Mouse (Mus musculus) lung, postnatal 0 days (tissue): Measurements from ENCODE around the gene Gtpbp1. TPM values are rescaled to one million over a fixed set of nuclear protein-coding genes. Genes with fewer than 3 reads are reported as not detected.
A peak's percentile ranks its signal among the peaks of the same experiment; 100 is the strongest.

Source experiments
- ATAC-seq: fragments of 200-750 bp; cut with Nextera tagmentation; 2 replicates; pipeline ENCODE4 v1.8.0; 2017; ENCODE audit warnings: moderate library complexity
- DNase-seq: peaks from one replicate; pipeline ENCODE4 v3.0.0-alpha.2; 2016; ENCODE audit warnings: low spot score
- H3K27ac ChIP-seq: fragments of 300-500 bp; sonication (generic); 2 replicates; pipeline ENCODE4 v1.5.1; 2014; ENCODE audit warnings: antibody characterized with exemption, mild to moderate bottlenecking, low read length, mixed read lengths
- H3K27me3 ChIP-seq: fragments of 300-500 bp; sonication (generic); replicated peaks from 2 replicates; pipeline ENCODE4 v1.6.1; 2014; ENCODE audit warnings: low read length, mixed read lengths; ENCODE audit not compliant: insufficient read depth
- H3K36me3 ChIP-seq: fragments of 300-500 bp; sonication (generic); 2 replicates; pipeline ENCODE4 v1.6.1; 2014; ENCODE audit warnings: low read length, mixed read lengths; ENCODE audit not compliant: insufficient read depth
- H3K4me1 ChIP-seq: fragments of 300-500 bp; sonication (generic); 2 replicates; pipeline ENCODE4 v1.6.1; 2014; ENCODE audit warnings: antibody characterized with exemption, low read depth, low read length, mixed read lengths; ENCODE audit not compliant: insufficient read depth
- H3K4me2 ChIP-seq: fragments of 300-500 bp; sonication (generic); replicated peaks from 2 replicates; pipeline ENCODE4 v1.6.1; 2014; ENCODE audit warnings: low read depth, mild to moderate bottlenecking, low read length, moderate library complexity, mixed read lengths
- H3K4me3 ChIP-seq: fragments of 300-500 bp; sonication (generic); 2 replicates; pipeline ENCODE4 v1.5.1; 2014; ENCODE audit warnings: low read depth, low read length
- H3K9ac ChIP-seq: fragments of 300-500 bp; sonication (generic); replicated peaks from 2 replicates; pipeline ENCODE4 v1.6.1; 2014; ENCODE audit warnings: low read depth, mild to moderate bottlenecking
- H3K9me3 ChIP-seq: fragments of 300-500 bp; sonication (generic); 2 replicates; pipeline ENCODE4 v1.6.1; 2016; ENCODE audit warnings: low read length, mixed read lengths
- CTCF ChIP-seq: IDR thresholded peaks from 2 replicates; pipeline ENCODE4 v1.5.1; 2016; ENCODE audit warnings: antibody characterized with exemption, mild to moderate bottlenecking
- EP300 ChIP-seq: IDR thresholded peaks from 2 replicates; pipeline ENCODE4 v1.6.1; 2016; ENCODE audit warnings: antibody characterized with exemption, mild to moderate bottlenecking, control low read depth
- WGBS: fragments of 180-500 bp; shearing (Covaris S2); extraction: QIAGEN DNeasy Blood & Tissue Kit; methylation state at CpG from one replicate; pipeline ENCODE4 v1.1.7; 2014; 5-methylcytosine and 5-hydroxymethylcytosine counted together
- polyA plus RNA-seq: library from polyadenylated mRNA; unstranded; fragments of >200 nt; fragmentation: Nextera tagmentation; extraction: Ambion mirVana; gene quantifications from 2 replicates; pipeline ENCODE4 v1.2.1, GENCODE M21; 2015

Gene Gtpbp1
- polyA plus RNA-seq, 1 experiment from 2014 or later, result 16.9 TPM

DNA sequence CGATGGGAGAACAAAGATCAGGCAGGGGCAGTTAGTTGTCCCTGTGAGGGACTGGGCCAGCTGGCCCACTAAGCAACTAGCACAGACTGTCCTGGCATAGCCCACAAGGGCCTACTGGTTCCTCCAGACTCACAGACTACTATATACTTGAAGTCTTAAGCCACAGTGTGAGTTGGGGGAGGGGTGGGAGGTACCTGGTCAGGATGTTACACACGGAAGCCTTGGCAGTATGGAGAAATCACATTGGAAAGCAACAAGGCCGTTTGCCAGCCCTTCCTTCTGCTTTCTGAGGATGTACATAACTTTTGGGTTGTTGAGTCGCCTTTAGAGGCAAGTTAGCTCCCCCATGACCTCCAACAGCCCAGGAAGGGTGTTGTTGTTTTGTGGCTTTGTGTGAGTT is 43.0 kb downstream of the Gtpbp1 start:
- Histone ChIP-seq H3K4me3 (no peak overlapping the region), H3K4me1 (no peaks in the 10 kb centered on the region), H3K9ac (no peak overlapping the region), H3K36me3 (peaks cover 39% of the 10 kb centered on the region), H3K27ac (no peak overlapping the region), H3K27me3 (no peaks in the 10 kb centered on the region), H3K9me3 (no peaks in the 10 kb centered on the region), H3K4me2 (no peak overlapping the region)
- 70% methylated on average over 4 of the region's 4 CpGs for WGBS
- ATAC-seq (no peak), DNase-seq (no peak)
- TF ChIP-seq EP300 (no peak), CTCF (no peak)

- WGBS, result 83% methylated on average over 8 of the region's 8 CpGs
- peaks cover 42% of the 10 kb centered on the region for H3K36me3 ChIP-seq
- H3K9ac ChIP-seq, result no peak overlapping the region
- no peaks in the 10 kb centered on the region for H3K4me1 ChIP-seq
- DNase-seq (no peak), ATAC-seq (no peak)
- no peak for TF ChIP-seq CTCF
- TF ChIP-seq EP300, result no peak
- no peak overlapping the region for H3K4me2 ChIP-seq
- H3K4me3 ChIP-seq, result no peak overlapping the region
- H3K27me3 ChIP-seq, result no peaks in the 10 kb centered on the region
- no peaks in the 10 kb centered on the region for H3K9me3 ChIP-seq
- no peak overlapping the region for H3K27ac ChIP-seq
These were observed 43.7 kb downstream of the Gtpbp1 start for GRCm38 (mm10) chr15:79734311-79734710.

GRCm38 (mm10) chr15:79740739-79741138 is 50.1 kb downstream of the Gtpbp1 start:
- Histone ChIP-seq H3K27ac (0 out of 2 replicates have a peak overlapping the region, but pooled peaks have one; percentile 95), H3K4me3 (peak overlapping the region; percentile 99; the same call in 1 of the 2 replicates), H3K4me2 (peak overlapping the region; percentile 94), H3K9me3 (no peaks in the 10 kb centered on the region), H3K36me3 (peaks cover 20% of the 10 kb centered on the region), H3K4me1 (peaks cover 14% of the 10 kb centered on the region; the same call in 1 of the 2 replicates), H3K27me3 (no peaks in the 10 kb centered on the region), H3K9ac (no peak overlapping the region)
- ATAC-seq (no peak), DNase-seq (peak; percentile 51)
- WGBS, result 43% methylated on average over 3 of the region's 3 CpGs
- no peak for TF ChIP-seq CTCF
- TF ChIP-seq EP300, result no peak

- peaks cover 16% of the 10 kb centered on the region; the same call in 1 of the 2 replicates for H3K36me3 ChIP-seq
- TF ChIP-seq EP300 (no peak), CTCF (no peak)
- WGBS, result 3% methylated on average over 14 of the region's 14 CpGs
- peak; percentile 82 for DNase-seq
- peak overlapping the region; percentile 94 for H3K4me2 ChIP-seq
- H3K27ac ChIP-seq, result peak overlapping the region; percentile 95
- peak overlapping the region; percentile 92 for H3K9ac ChIP-seq
- peak; percentile 21 for ATAC-seq
- H3K4me1 ChIP-seq, result peaks cover 14% of the 10 kb centered on the region; the same call in 1 of the 2 replicates
- H3K4me3 ChIP-seq, result peak overlapping the region; percentile 99
- H3K9me3 ChIP-seq, result no peaks in the 10 kb centered on the region
- H3K27me3 ChIP-seq, result no peaks in the 10 kb centered on the region
These were observed 50.7 kb downstream of the Gtpbp1 start for GRCm38 (mm10) chr15:79741173-79741858.

DNA sequence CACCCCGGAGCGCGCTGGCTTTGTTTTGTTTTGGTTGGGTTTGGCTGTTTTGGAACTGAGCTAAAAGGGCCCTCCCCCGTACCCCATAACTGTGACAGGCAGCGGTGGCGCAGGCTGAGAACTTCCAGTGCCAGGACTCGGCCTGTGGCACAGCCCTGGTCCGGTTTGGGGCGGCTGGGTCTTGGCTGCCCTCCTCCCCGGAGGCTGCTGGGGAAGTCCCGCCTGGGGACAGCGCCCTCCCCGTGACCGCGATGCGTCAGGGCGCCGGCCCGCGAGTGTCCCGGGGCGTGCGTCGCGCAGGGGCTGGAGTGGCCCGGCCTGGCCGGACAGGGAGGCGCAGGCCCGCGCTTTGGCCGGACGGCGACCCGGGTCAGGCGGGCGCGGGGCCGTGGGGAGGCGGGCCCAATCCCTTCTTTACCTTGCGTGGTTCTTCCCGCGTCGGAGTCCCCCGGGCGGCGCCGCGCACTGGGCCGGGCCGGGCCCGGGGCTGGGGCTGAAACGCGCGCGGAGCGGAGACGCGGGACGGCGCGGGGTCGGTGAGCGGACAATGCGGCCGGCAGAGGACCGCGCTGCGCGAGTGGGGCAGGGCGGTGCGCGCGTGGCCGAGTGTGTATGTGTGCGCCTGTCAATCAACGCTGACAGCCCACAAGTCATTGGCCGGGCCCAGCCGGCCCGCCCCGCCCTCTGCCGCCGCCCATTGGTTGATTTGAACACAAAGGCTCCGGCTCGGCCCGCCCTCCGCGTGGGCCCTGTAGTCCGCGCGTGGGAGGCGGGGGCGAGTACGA is 51.5 kb downstream of the Gtpbp1 start, which contains the start of gene Sun2:
Sun2 (minus strand) TSS at position 616 of the 785 bp plus-strand sequence.
- TF ChIP-seq EP300, result no peak
- TF ChIP-seq CTCF, result peak; percentile 28
- Histone ChIP-seq H3K36me3 (peaks cover 9% of the 10 kb centered on the region; the same call in 1 of the 2 replicates), H3K4me3 (peak within 1 kb of the TSS; percentile 99), H3K27ac (peak within 1 kb of the TSS; percentile 95), H3K4me2 (peak within 1 kb of the TSS; percentile 94), H3K4me1 (peaks cover 14% of the 10 kb centered on the region; the same call in 1 of the 2 replicates), H3K9ac (peak within 1 kb of the TSS; percentile 92), H3K9me3 (no peaks in the 10 kb centered on the region), H3K27me3 (no peaks in the 10 kb centered on the region)
- WGBS, result under 1% methylated on average over 45 of the region's 93 CpGs
- DNase-seq (peak; percentile 93), ATAC-seq (peak; percentile 96)

DNA sequence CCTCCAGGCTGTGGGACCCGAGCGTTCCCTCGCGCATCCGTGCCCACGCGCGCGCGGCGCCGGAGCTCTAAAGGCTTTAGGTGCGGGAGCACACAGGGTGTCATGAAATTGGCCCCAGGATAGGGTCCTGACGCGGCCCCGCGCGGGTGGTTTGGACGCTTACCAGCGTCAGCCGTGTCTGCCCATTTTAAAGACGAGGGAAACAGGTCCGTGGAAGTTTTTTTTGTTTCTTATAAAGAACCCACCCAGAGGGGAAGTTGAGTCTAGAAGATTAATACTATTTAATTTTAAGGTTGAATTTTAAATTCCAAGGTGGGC is 52.0 kb downstream of the Gtpbp1 start:
- WGBS, result 0% methylated on average over 23 of the region's 23 CpGs
- no peak overlapping the region for H3K27ac ChIP-seq
- ATAC-seq (no peak), DNase-seq (peak; percentile 39)
- H3K36me3 ChIP-seq, result peaks cover 9% of the 10 kb centered on the region; the same call in 1 of the 2 replicates
- peak overlapping the region; percentile 92 for H3K9ac ChIP-seq
- peak overlapping the region; percentile 99 for H3K4me3 ChIP-seq
- peak overlapping the region; percentile 94 for H3K4me2 ChIP-seq
- no peak for TF ChIP-seq CTCF
- TF ChIP-seq EP300, result no peak
- H3K4me1 ChIP-seq, result peaks cover 14% of the 10 kb centered on the region; the same call in 1 of the 2 replicates
- H3K27me3 ChIP-seq, result no peaks in the 10 kb centered on the region
- H3K9me3 ChIP-seq, result no peaks in the 10 kb centered on the region
